Comparison of ENCODE assay signal across 8 mouse cellular contexts in genomic region chr16:4489114-4489624, GRCm38 (mm10). TPM values are rescaled to one million over a fixed set of nuclear protein-coding genes. Genes with fewer than 3 reads are reported as not detected.
DNase-seq lines count a peak whose midpoint lies in the region; ATAC-seq and TF ChIP-seq lines count a peak whose summit lies in the region.

No protein-coding gene starts in this region.

- H3K27ac ChIP-seq in MEL (ENCODE audit: control insufficient read depth, low read depth, low read length), result no peak overlapping the region
- H3K27ac ChIP-seq in forebrain, postnatal 0 days (ENCODE audit: low read depth, low read length), result 0 out of 2 replicates have a peak overlapping the region, but pooled peaks have one; percentile 54
- H3K27ac ChIP-seq in layer of hippocampus, adult 2 months, result peak overlapping the region; percentile 79; the same call in 1 of the 2 replicates
- H3K27ac ChIP-seq in olfactory bulb, adult 2 months (ENCODE audit: insufficient read depth, low read depth, low read length), result no peak overlapping the region

- peak; percentile 84 for DNase-seq in MEL (ENCODE audit: low read depth, low spot score)
- peak; percentile 87 to 88 for DNase-seq in cerebellum, adult 18-20 months
- DNase-seq in forebrain, postnatal 0 days, result peak; percentile 91
- peak; percentile 96 for DNase-seq in heart, postnatal 4 days
- peak; percentile 91 to 97 for DNase-seq in layer of hippocampus, adult 2 months (ENCODE audit: low spot score in 2 of 2)
- peak; percentile 94 for DNase-seq in lung, adult 2 months
- DNase-seq in thymus, adult 18-20 months, result peak; percentile 50 to 61

- WGBS in forebrain, postnatal 0 days, result 58% methylated on average over 11 of the region's 11 CpGs
- WGBS in lung, adult 2 months, result 34% methylated on average over 11 of the region's 11 CpGs
- 26% methylated on average over 11 of the region's 11 CpGs for WGBS in olfactory bulb, adult 2 months

- peak; percentile 96 for ATAC-seq in forebrain, postnatal 0 days

- no peak overlapping the region for H3K9ac ChIP-seq in MEL (ENCODE audit: control insufficient read depth, low read depth, low read length, poor library complexity, severe bottlenecking)
- peak overlapping the region; percentile 10; the same call in 1 of the 2 replicates for H3K9ac ChIP-seq in forebrain, postnatal 0 days

- peak; percentile 89 for TF ChIP-seq RAD21 in MEL (IDR thresholded peaks at IDR 0.05; ENCODE audit: low read depth, low read length)

- H3K4me3 ChIP-seq in MEL (ENCODE audit: control insufficient read depth in 1 of 2, insufficient read depth in 1 of 2, low read depth in 2 of 2, low read length in 2 of 2), result no peak overlapping the region
- no peak overlapping the region for H3K4me3 ChIP-seq in forebrain, postnatal 0 days (ENCODE audit: low read depth, low read length)
- no peak overlapping the region for H3K4me3 ChIP-seq in layer of hippocampus, adult 2 months
- H3K4me3 ChIP-seq in lung, adult 2 months (replicated peaks; ENCODE audit: extremely low read depth, low read depth, low read length), result no peak overlapping the region
- H3K4me3 ChIP-seq in olfactory bulb, adult 2 months (ENCODE audit: insufficient read depth, low read depth, low read length), result 0 out of 2 replicates have a peak overlapping the region, but pooled peaks have one; percentile 1

- no peaks in the 10 kb centered on the region for H3K27me3 ChIP-seq in MEL (ENCODE audit: control insufficient read depth in 1 of 2, insufficient read depth in 2 of 2, low read length in 2 of 2)
- no peaks in the 10 kb centered on the region for H3K27me3 ChIP-seq in forebrain, postnatal 0 days (ENCODE audit: insufficient read depth, low read length)

- H3K4me1 ChIP-seq in MEL (ENCODE audit: control insufficient read depth in 1 of 2, insufficient read depth in 2 of 2, low read length in 2 of 2), result no peaks in the 10 kb centered on the region
- H3K4me1 ChIP-seq in forebrain, postnatal 0 days (ENCODE audit: insufficient read depth), result no peaks in the 10 kb centered on the region
- no peaks in the 10 kb centered on the region for H3K4me1 ChIP-seq in lung, adult 2 months (ENCODE audit: control insufficient read depth, insufficient read depth, low read length)
- H3K4me1 ChIP-seq in olfactory bulb, adult 2 months (ENCODE audit: control insufficient read depth, insufficient read depth, low read length), result peaks cover 7% of the 10 kb centered on the region

- TF ChIP-seq CTCF in MEL (IDR thresholded peaks at IDR 0.05 in 2 of 3, conservative IDR thresholded peaks at IDR 0.05 in 1 of 3; ENCODE audit: control insufficient read depth in 1 of 3, insufficient read depth in 1 of 3, low read depth in 2 of 3, low read length in 3 of 3, poor library complexity in 1 of 3, severe bottlenecking in 1 of 3), result peak; percentile 86 to 93 (median 89)
- TF ChIP-seq CTCF in forebrain, postnatal 0 days (IDR thresholded peaks at IDR 0.05; ENCODE audit: low read depth), result peak; percentile 93
- TF ChIP-seq CTCF in layer of hippocampus, adult 2 months (conservative IDR thresholded peaks at IDR 0.05), result peak; percentile 93
- TF ChIP-seq CTCF in lung, adult 2 months (IDR thresholded peaks at IDR 0.05; ENCODE audit: insufficient read depth, low read length), result peak; percentile 91
- TF ChIP-seq CTCF in olfactory bulb, adult 2 months (IDR thresholded peaks at IDR 0.05; ENCODE audit: insufficient read depth, low read depth, low read length), result peak; percentile 44

- TF ChIP-seq EP300 in MEL (IDR thresholded peaks at IDR 0.05; ENCODE audit: low read depth in 1 of 2, low read length in 2 of 2), result no peak

- no peaks in the 10 kb centered on the region for H3K9me3 ChIP-seq in MEL (replicated peaks; ENCODE audit: insufficient read depth, low read length)
- no peaks in the 10 kb centered on the region for H3K9me3 ChIP-seq in forebrain, postnatal 0 days (ENCODE audit: low read length)

- H3K79me2 ChIP-seq in MEL (ENCODE audit: control insufficient read depth, insufficient read depth, low read length, poor library complexity), result no peaks in the 10 kb centered on the region

- no peaks in the 10 kb centered on the region for H3K36me3 ChIP-seq in MEL (ENCODE audit: control insufficient read depth in 1 of 2, insufficient read depth in 2 of 2, low read length in 2 of 2)
- H3K36me3 ChIP-seq in forebrain, postnatal 0 days (ENCODE audit: insufficient read depth), result peaks cover 4% of the 10 kb centered on the region; the same call in 1 of the 2 replicates

- no peak overlapping the region for H3K4me2 ChIP-seq in forebrain, postnatal 0 days (ENCODE audit: low read depth)

- no peak for TF ChIP-seq POLR2A in MEL (IDR thresholded peaks at IDR 0.05; ENCODE audit: control insufficient read depth in 1 of 2, insufficient read depth in 1 of 2, low read depth in 1 of 2, low read length in 2 of 2, poor library complexity in 1 of 2)
- TF ChIP-seq POLR2A in lung, adult 2 months (IDR thresholded peaks at IDR 0.05; ENCODE audit: borderline replicate concordance, extremely low read depth, low read depth, low read length), result peak; percentile 39; the same call in 1 of the 2 replicates
- TF ChIP-seq POLR2A in olfactory bulb, adult 2 months (IDR thresholded peaks at IDR 0.05; ENCODE audit: insufficient read depth, low read depth, low read length), result no peak

TF ChIP-seq in MEL, 35 proteins besides CTCF, POLR2A, EP300 and RAD21:
- TF ChIP-seq SMC3 (IDR thresholded peaks at IDR 0.05; ENCODE audit: low read depth, low read length) (peak; percentile 97), POLR2AphosphoS2 (IDR thresholded peaks at IDR 0.05; ENCODE audit: low read length) (no peak), USF2 (IDR thresholded peaks at IDR 0.05; ENCODE audit: borderline replicate concordance in 1 of 2, insufficient read depth in 1 of 2, low read depth in 1 of 2, low read length in 2 of 2) (no peak), ETS1 (IDR thresholded peaks at IDR 0.05; ENCODE audit: low read depth, low read length) (no peak), MAX (IDR thresholded peaks at IDR 0.05; ENCODE audit: low read length) (no peak), GABPA (IDR thresholded peaks at IDR 0.05; ENCODE audit: low read depth, low read length) (no peak), ZC3H11A (IDR thresholded peaks at IDR 0.05; ENCODE audit: low read depth, low read length) (peak; percentile 91)
TF ChIP-seq in MEL: peak in this region for 2.

RNA-seq across cellular contexts. Expression of gene Srl, which starts 52.4 kb away (rescaled TPM):
- total RNA-seq in MEL (2012; rRNA removed), result 14.6 and 18.8 TPM in 2 replicates
- polyA plus RNA-seq in MEL (2012; ENCODE audit: insufficient read depth in 1 of 2, insufficient read length in 2 of 2, low read depth in 1 of 2, low replicate concordance in 2 of 2, missing spikeins in 1 of 2), result 10 to 100 TPM in 1 of 2 experiments, not detected in 1; 15.3 TPM
- total RNA-seq in forebrain, postnatal 0 days (2014; rRNA removed), result 55.0 and 55.9 TPM in 2 replicates
- polyA plus RNA-seq in forebrain, postnatal 0 days (2015; fragmentation: Nextera tagmentation; extraction: Ambion mirVana), result 18.8 and 23.4 TPM in 2 replicates
- total RNA-seq in heart, postnatal 4 days (2021), result 1,000 to 10,000 TPM; 1,069 to 1,171 TPM
- total RNA-seq in layer of hippocampus, adult 2 months (2021), result 10 to 100 TPM; 13.2 to 14.9 TPM
- polyA plus RNA-seq in lung, adult 2 months (2012; rRNA removed), result 3.6 and 12.6 TPM in 2 replicates
- not detected in 2 replicates for polyA plus RNA-seq in olfactory bulb, adult 2 months (2012; ENCODE audit: insufficient read depth, insufficient read length, low replicate concordance, missing spikeins)

Comparison
In these comparisons a context has a peak if more than half of its experiments do, and no peak if none do; other contexts are left out.
1. H3K27ac ChIP-seq: peak in forebrain, postnatal 0 days (single experiment) and layer of hippocampus, adult 2 months (single experiment); none in MEL (single experiment) and olfactory bulb, adult 2 months (single experiment).
2. RNA of gene Srl, which starts 52.4 kb away (total RNA-seq): 1,069 to 1,171 TPM in heart, postnatal 4 days; 55.0 to 55.9 TPM in forebrain, postnatal 0 days, 13.2 to 14.9 TPM in layer of hippocampus, adult 2 months and 14.6 to 18.8 TPM in MEL; every median in the first group is over 10 times any median in the second.
3. Peak in every context shown above with its lines, with median percentiles within 50 percentile points of each other: DNase-seq and CTCF ChIP-seq.